Mouse (Mus musculus): Measurements from ENCODE around the gene Capn1.

DNA sequence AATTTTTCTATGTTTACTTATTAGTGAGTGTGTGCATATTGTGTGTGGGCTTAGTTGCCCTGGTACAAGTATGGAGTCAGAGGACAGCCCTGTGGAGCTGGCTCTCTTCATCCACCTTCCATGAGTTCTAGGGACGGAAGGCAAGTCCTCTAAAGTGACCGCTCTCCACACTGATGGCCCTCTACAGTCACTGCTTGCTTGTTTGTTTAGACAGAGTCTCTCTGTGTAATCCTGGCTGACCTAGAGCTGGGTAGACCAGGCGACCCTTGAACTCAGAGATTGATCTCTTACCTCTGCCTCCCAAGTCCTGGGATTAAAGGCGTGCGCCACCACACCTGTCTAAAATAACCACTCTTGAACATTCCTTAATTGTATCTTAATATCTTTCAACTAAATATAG is 58.3 kb downstream of the Capn1 start:
- TF ChIP-seq CTCF (IDR thresholded peaks at IDR 0.05; ENCODE audit: low read depth) (no peak), EP300 (IDR thresholded peaks at IDR 0.05; ENCODE audit: low read depth) (no peak)

Data from liver, postnatal 0 days (tissue).